Mouse (Mus musculus) adrenal gland, postnatal 14 days (tissue): ENCODE results near the gene Ndufs2. TPM values are rescaled to one million over a fixed set of nuclear protein-coding genes. Genes with fewer than 3 reads are reported as not detected.

Source experiments
- DNase-seq: peaks from one replicate; pipeline ENCODE4 v3.0.0; 2021; ENCODE audit warnings: mixed read lengths
- total RNA-seq: library from RNA; stranded (reverse); gene quantifications from 2 replicates; pipeline ENCODE4 v1.2.3, GENCODE M21; 2021

Ndufs2 gene
- total RNA-seq, 1 experiment from 2014 or later = 875 TPM

GRCm38 (mm10) chr1:171195887-171196397 lies 55.2 kb downstream of the Ndufs2 start, which contains the start of gene Pcp4l1:
Pcp4l1 (minus strand) TSS chr1:171196268.
- DNase-seq = peak; percentile 80

GRCm38 (mm10) chr1:171195046-171195822 lies 56.0 kb downstream of the Ndufs2 start:
- DNase-seq = no peak

- DNase-seq = no peak
Measured at GRCm38 (mm10) chr1:171193911-171194830, 57.0 kb downstream of the Ndufs2 start.

GRCm38 (mm10) chr1:171193093-171193840 lies 57.9 kb downstream of the Ndufs2 start:
- no peak for DNase-seq

GRCm38 (mm10) chr1:171192283-171192682 lies 58.9 kb downstream of the Ndufs2 start:
- DNase-seq = no peak

- no peak for DNase-seq
Measured at GRCm38 (mm10) chr1:171190832-171191231, 60.4 kb downstream of the Ndufs2 start.

GRCm38 (mm10) chr1:171189476-171190114 lies 61.6 kb downstream of the Ndufs2 start:
- no peak for DNase-seq

GRCm38 (mm10) chr1:171189046-171189445 lies 62.1 kb downstream of the Ndufs2 start:
- DNase-seq = no peak

GRCm38 (mm10) chr1:171187851-171188700 lies 63.1 kb downstream of the Ndufs2 start:
- no peak for DNase-seq

- no peak for DNase-seq
Measured at GRCm38 (mm10) chr1:171185655-171186054, 65.5 kb downstream of the Ndufs2 start.

Other genes with a start within 250 kb of the Ndufs2 start
- gene Fcgr4, start 232.5 kb downstream of the Ndufs2 start, total RNA-seq = 0.49 and 0.89 TPM in 2 replicates
- 8.1 and 10.3 TPM in 2 replicates for gene Fcgr3, start 186.5 kb downstream of the Ndufs2 start, total RNA-seq
- gene Cfap126, start 137.5 kb downstream of the Ndufs2 start, total RNA-seq = 0.71 and 1.9 TPM in 2 replicates
- gene Sdhc, start 100.8 kb downstream of the Ndufs2 start, total RNA-seq = 733 and 773 TPM in 2 replicates
- 1.5 and 3.2 TPM in 2 replicates for gene Mpz, start 100.7 kb downstream of the Ndufs2 start, total RNA-seq
- gene Pcp4l1, start 55.1 kb downstream of the Ndufs2 start, total RNA-seq = 37.7 and 40.5 TPM in 2 replicates
- 0.83 and 12.4 TPM in 2 replicates for gene Nr1i3, start 37.4 kb downstream of the Ndufs2 start, total RNA-seq
- 52.7 and 58.6 TPM in 2 replicates for gene Tomm40l, start 28.9 kb downstream of the Ndufs2 start, total RNA-seq
- 80.2 and 1,683 TPM in 2 replicates for gene Apoa2, start 26.3 kb downstream of the Ndufs2 start, total RNA-seq
- gene Fcer1g, start 17.0 kb downstream of the Ndufs2 start, total RNA-seq = 13.4 and 18.8 TPM in 2 replicates
- 3.1 and 3.4 TPM in 2 replicates for gene Adamts4, start 967 bp downstream of the Ndufs2 start, total RNA-seq
- 31.1 and 34.1 TPM in 2 replicates for gene B4galt3, start 18.9 kb upstream of the Ndufs2 start, total RNA-seq
- 34.8 and 38.1 TPM in 2 replicates for gene Ppox, start 29.8 kb upstream of the Ndufs2 start, total RNA-seq
- gene Usp21, start 36.6 kb upstream of the Ndufs2 start, total RNA-seq = 36.5 and 37.2 TPM in 2 replicates
- gene Ufc1, start 43.6 kb upstream of the Ndufs2 start, total RNA-seq = 128 and 133 TPM in 2 replicates
- gene Dedd, start 77.8 kb upstream of the Ndufs2 start, total RNA-seq = 33.7 and 36.1 TPM in 2 replicates
- gene Nit1, start 94.3 kb upstream of the Ndufs2 start, total RNA-seq = 62.1 and 62.8 TPM in 2 replicates
- gene Pfdn2, start 94.3 kb upstream of the Ndufs2 start, total RNA-seq = 140 and 148 TPM in 2 replicates
- 3.1 and 5.1 TPM in 2 replicates for gene Klhdc9, start 109.4 kb upstream of the Ndufs2 start, total RNA-seq
- gene Nectin4, start 118.7 kb upstream of the Ndufs2 start, total RNA-seq = 0.11 TPM in 2 replicates
- 3.4 and 13.3 TPM in 2 replicates for gene Arhgap30, start 137.6 kb upstream of the Ndufs2 start, total RNA-seq
- 49.6 and 69.1 TPM in 2 replicates for gene Usf1, start 159.9 kb upstream of the Ndufs2 start, total RNA-seq
- gene Tstd1, start 167.5 kb upstream of the Ndufs2 start, total RNA-seq = 2.6 and 11.3 TPM in 2 replicates
- gene F11r, start 186.1 kb upstream of the Ndufs2 start, total RNA-seq = 59.6 and 66.3 TPM in 2 replicates